Mouse (Mus musculus) midbrain, embryonic 12.5 days (tissue): ENCODE measurements around the gene Dag1. TPM values are rescaled to one million over a fixed set of nuclear protein-coding genes. Genes with fewer than 3 reads are reported as not detected.

ENCODE experiments used
- ATAC-seq: fragments of 200-750 bp; cut with Nextera tagmentation; 2 replicates; pipeline ENCODE4 v1.8.0; 2017; ENCODE audit warnings: low read depth, moderate TSS enrichment, moderate library complexity; ENCODE audit not compliant: low FRiP score
- H3K27ac ChIP-seq: fragments of 300-500 bp; sonication (generic); replicated peaks from 2 replicates; pipeline ENCODE4 v1.5.1; 2016; ENCODE audit warnings: mild to moderate bottlenecking
- H3K27me3 ChIP-seq: fragments of 300-500 bp; sonication (generic); 2 replicates; pipeline ENCODE4 v1.6.1; 2016; ENCODE audit warnings: mild to moderate bottlenecking
- H3K36me3 ChIP-seq: fragments of 300-500 bp; sonication (generic); 2 replicates; pipeline ENCODE4 v1.6.1; 2016
- H3K4me1 ChIP-seq: fragments of 300-500 bp; sonication (generic); 2 replicates; pipeline ENCODE4 v1.6.1; 2016
- H3K4me2 ChIP-seq: fragments of 300-500 bp; sonication (generic); replicated peaks from 2 replicates; pipeline ENCODE4 v1.6.1; 2016; ENCODE audit warnings: mild to moderate bottlenecking, moderate library complexity
- H3K4me3 ChIP-seq: fragments of 300-500 bp; sonication (generic); 2 replicates; pipeline ENCODE4 v1.5.1; 2016; ENCODE audit warnings: mild to moderate bottlenecking
- H3K9ac ChIP-seq: fragments of 300-500 bp; sonication (generic); replicated peaks from 2 replicates; pipeline ENCODE4 v1.6.1; 2016; ENCODE audit warnings: mild to moderate bottlenecking, moderate library complexity
- H3K9me3 ChIP-seq: fragments of 300-500 bp; sonication (generic); 2 replicates; pipeline ENCODE4 v1.6.1; 2016; ENCODE audit warnings: mild to moderate bottlenecking
- WGBS: fragments of 180-500 bp; shearing (Covaris S2); methylation state at CpG from one replicate; pipeline ENCODE4 v1.1.7; 2016; 5-methylcytosine and 5-hydroxymethylcytosine counted together
- polyA plus RNA-seq: library from polyadenylated mRNA; unstranded; fragments of >200 nt; fragmentation: Nextera tagmentation; extraction: Ambion mirVana; gene quantifications from 2 replicates; pipeline ENCODE4 v1.2.1, GENCODE M21; 2016

Dag1 gene
- polyA plus RNA-seq, 1 experiment from 2014 or later, result 67.0 TPM

- Histone ChIP-seq H3K4me2 (no peak overlapping the region), H3K27ac (no peak overlapping the region), H3K36me3 (no peaks in the 10 kb centered on the region), H3K4me1 (no peaks in the 10 kb centered on the region), H3K9ac (no peak overlapping the region), H3K9me3 (no peaks in the 10 kb centered on the region), H3K4me3 (no peak overlapping the region), H3K27me3 (no peaks in the 10 kb centered on the region)
- WGBS, result 84% methylated on average over 10 of the region's 10 CpGs
- no peak for ATAC-seq
Measured at GRCm38 (mm10) chr9:108169751-108170150, 94.0 kb downstream of the Dag1 start.

GRCm38 (mm10) chr9:108165143-108165542 is 98.6 kb downstream of the Dag1 start:
- no peak overlapping the region for H3K27ac ChIP-seq
- H3K9me3 ChIP-seq, result no peaks in the 10 kb centered on the region
- no peaks in the 10 kb centered on the region for H3K4me1 ChIP-seq
- H3K27me3 ChIP-seq, result no peaks in the 10 kb centered on the region
- WGBS, result 24% methylated on average over 8 of the region's 8 CpGs
- no peak overlapping the region for H3K4me2 ChIP-seq
- ATAC-seq, result no peak
- H3K36me3 ChIP-seq, result no peaks in the 10 kb centered on the region
- H3K9ac ChIP-seq, result no peak overlapping the region
- no peak overlapping the region for H3K4me3 ChIP-seq

- 85% methylated on average over 16 of the region's 16 CpGs for WGBS
- H3K4me3 ChIP-seq, result no peak overlapping the region
- H3K27ac ChIP-seq, result no peak overlapping the region
- H3K9ac ChIP-seq, result no peak overlapping the region
- H3K4me1 ChIP-seq, result no peaks in the 10 kb centered on the region
- no peaks in the 10 kb centered on the region for H3K36me3 ChIP-seq
- H3K9me3 ChIP-seq, result no peaks in the 10 kb centered on the region
- no peaks in the 10 kb centered on the region for H3K27me3 ChIP-seq
- no peak for ATAC-seq
- no peak overlapping the region for H3K4me2 ChIP-seq
Measured at GRCm38 (mm10) chr9:108163646-108164284, 100.0 kb downstream of the Dag1 start.

- Histone ChIP-seq H3K9me3 (no peaks in the 10 kb centered on the region), H3K4me3 (no peak overlapping the region), H3K36me3 (no peaks in the 10 kb centered on the region), H3K9ac (no peak overlapping the region), H3K27me3 (no peaks in the 10 kb centered on the region), H3K4me2 (no peak overlapping the region), H3K4me1 (no peaks in the 10 kb centered on the region), H3K27ac (no peak overlapping the region)
- 83% methylated on average over 7 of the region's 7 CpGs for WGBS
- no peak for ATAC-seq
Measured at GRCm38 (mm10) chr9:108157891-108158290, 105.9 kb downstream of the Dag1 start.

GRCm38 (mm10) chr9:108157451-108157850 is 106.3 kb downstream of the Dag1 start:
- H3K9ac ChIP-seq, result no peak overlapping the region
- WGBS, result 90% methylated on average over 6 of the region's 6 CpGs
- H3K4me2 ChIP-seq, result no peak overlapping the region
- no peak overlapping the region for H3K27ac ChIP-seq
- H3K4me1 ChIP-seq, result no peaks in the 10 kb centered on the region
- H3K27me3 ChIP-seq, result no peaks in the 10 kb centered on the region
- no peaks in the 10 kb centered on the region for H3K9me3 ChIP-seq
- no peaks in the 10 kb centered on the region for H3K36me3 ChIP-seq
- ATAC-seq, result no peak
- H3K4me3 ChIP-seq, result no peak overlapping the region

GRCm38 (mm10) chr9:108156786-108157185 is 107.0 kb downstream of the Dag1 start:
- H3K4me1 ChIP-seq, result no peaks in the 10 kb centered on the region
- H3K4me2 ChIP-seq, result no peak overlapping the region
- H3K9me3 ChIP-seq, result 0 out of 2 replicates have a peak, but pooled peaks cover 4% of the 10 kb centered on the region
- no peak overlapping the region for H3K4me3 ChIP-seq
- no peaks in the 10 kb centered on the region for H3K27me3 ChIP-seq
- H3K36me3 ChIP-seq, result no peaks in the 10 kb centered on the region; the same call in 1 of the 2 replicates
- no peak for ATAC-seq
- no peak overlapping the region for H3K27ac ChIP-seq
- WGBS, result 93% methylated on average over 5 of the region's 5 CpGs
- H3K9ac ChIP-seq, result no peak overlapping the region

- Histone ChIP-seq H3K9ac (no peak overlapping the region), H3K4me2 (no peak overlapping the region), H3K27ac (no peak overlapping the region), H3K4me1 (peaks cover 2% of the 10 kb centered on the region), H3K27me3 (no peaks in the 10 kb centered on the region), H3K4me3 (no peak overlapping the region), H3K9me3 (0 out of 2 replicates have a peak, but pooled peaks cover 4% of the 10 kb centered on the region), H3K36me3 (no peaks in the 10 kb centered on the region; the same call in 1 of the 2 replicates)
- ATAC-seq, result no peak
- WGBS, result 89% methylated on average over 12 of the region's 12 CpGs
Measured at GRCm38 (mm10) chr9:108154814-108155213, 108.9 kb downstream of the Dag1 start.

Other genes with a start within 250 kb of the Dag1 start
- gene Gmppb, start 214.7 kb downstream of the Dag1 start, polyA plus RNA-seq, result 17.3 and 18.2 TPM in 2 replicates
- gene Amigo3, start 210.8 kb downstream of the Dag1 start, polyA plus RNA-seq, result 3.2 and 4.6 TPM in 2 replicates
- gene Mst1, start 183.5 kb downstream of the Dag1 start, polyA plus RNA-seq, result 0.14 TPM in 1 of 2 replicates, not detected in the other
- gene Rnf123, start 180.6 kb downstream of the Dag1 start, polyA plus RNA-seq, result 41.2 and 43.4 TPM in 2 replicates
- 63.2 and 70.2 TPM in 2 replicates for gene Apeh, start 169.4 kb downstream of the Dag1 start, polyA plus RNA-seq
- 4.4 and 5.0 TPM in 2 replicates for gene Bsn, start 73.6 kb downstream of the Dag1 start, polyA plus RNA-seq
- gene Nicn1, start 26.5 kb upstream of the Dag1 start, polyA plus RNA-seq, result 67.9 and 78.4 TPM in 2 replicates
- gene Amt, start 32.9 kb upstream of the Dag1 start, polyA plus RNA-seq, result 25.0 and 30.0 TPM in 2 replicates
- 324 and 379 TPM in 2 replicates for gene Rhoa, start 42.2 kb upstream of the Dag1 start, polyA plus RNA-seq
- gene Tcta, start 42.2 kb upstream of the Dag1 start, polyA plus RNA-seq, result 39.9 and 41.7 TPM in 2 replicates
- 656 and 692 TPM in 2 replicates for gene Gpx1, start 74.9 kb upstream of the Dag1 start, polyA plus RNA-seq
- gene Usp4, start 83.9 kb upstream of the Dag1 start, polyA plus RNA-seq, result 135 and 142 TPM in 2 replicates
- 1.7 and 2.4 TPM in 2 replicates for gene 1700102P08Rik, start 128.8 kb upstream of the Dag1 start, polyA plus RNA-seq
- gene Ccdc36, start 164.5 kb upstream of the Dag1 start, polyA plus RNA-seq, result 1.3 and 1.7 TPM in 2 replicates
- gene BC048562, start 172.5 kb upstream of the Dag1 start, polyA plus RNA-seq, result not detected in 2 replicates
- gene Ccdc71, start 196.6 kb upstream of the Dag1 start, polyA plus RNA-seq, result 51.4 and 52.6 TPM in 2 replicates
- 60.7 and 72.1 TPM in 2 replicates for gene Klhdc8b, start 197.6 kb upstream of the Dag1 start, polyA plus RNA-seq
- gene Lamb2, start 215.8 kb upstream of the Dag1 start, polyA plus RNA-seq, result 42.2 and 44.0 TPM in 2 replicates
- 111 and 116 TPM in 2 replicates for gene Usp19, start 226.6 kb upstream of the Dag1 start, polyA plus RNA-seq
- gene Qars, start 243.7 kb upstream of the Dag1 start, polyA plus RNA-seq, result 83.7 and 86.3 TPM in 2 replicates